Mouse (Mus musculus): ENCODE measurements around the gene Prr5. TPM values are rescaled to one million over a fixed set of nuclear protein-coding genes. Genes with fewer than 3 reads are reported as not detected.
A peak's percentile ranks its signal among the peaks of the same experiment; 100 is the strongest.

Gene Prr5
- polyA plus RNA-seq, 1 experiment from 2014 or later = 17.7 TPM

DNA sequence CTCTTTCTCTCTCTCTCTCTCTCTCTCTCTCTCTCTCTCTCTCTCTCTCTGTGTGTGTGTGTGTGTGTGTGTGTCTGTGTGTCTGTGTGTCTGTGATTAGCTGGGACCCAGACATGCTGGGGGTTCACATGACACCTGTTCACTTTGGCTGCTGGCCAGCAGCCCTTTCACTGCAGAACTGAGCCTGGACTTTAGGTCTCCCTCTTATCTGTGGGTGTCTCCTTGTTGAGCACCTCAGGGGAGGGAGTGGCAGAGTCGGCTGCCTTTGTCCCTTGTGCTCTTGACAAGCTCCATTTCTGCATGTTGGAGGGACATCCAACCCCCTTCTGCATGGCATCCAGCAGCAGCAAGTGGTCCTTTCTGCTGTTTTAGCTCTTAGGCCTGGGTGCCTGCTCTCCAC is 61.5 kb downstream of the Prr5 start:
- no peak for DNase-seq (ENCODE audit: low spot score)
- Histone ChIP-seq H3K9me3 (no peaks in the 10 kb centered on the region), H3K4me1 (peaks cover 16% of the 10 kb centered on the region), H3K4me3 (no peak overlapping the region), H3K36me3 (replicated peaks) (no peaks in the 10 kb centered on the region), H3K27me3 (replicated peaks; ENCODE audit: low read depth, poor library complexity, severe bottlenecking) (no peaks in the 10 kb centered on the region), H3K27ac (replicated peaks) (no peak overlapping the region)
- WGBS = 73% methylated on average over 1 of the region's 1 CpGs

DNA sequence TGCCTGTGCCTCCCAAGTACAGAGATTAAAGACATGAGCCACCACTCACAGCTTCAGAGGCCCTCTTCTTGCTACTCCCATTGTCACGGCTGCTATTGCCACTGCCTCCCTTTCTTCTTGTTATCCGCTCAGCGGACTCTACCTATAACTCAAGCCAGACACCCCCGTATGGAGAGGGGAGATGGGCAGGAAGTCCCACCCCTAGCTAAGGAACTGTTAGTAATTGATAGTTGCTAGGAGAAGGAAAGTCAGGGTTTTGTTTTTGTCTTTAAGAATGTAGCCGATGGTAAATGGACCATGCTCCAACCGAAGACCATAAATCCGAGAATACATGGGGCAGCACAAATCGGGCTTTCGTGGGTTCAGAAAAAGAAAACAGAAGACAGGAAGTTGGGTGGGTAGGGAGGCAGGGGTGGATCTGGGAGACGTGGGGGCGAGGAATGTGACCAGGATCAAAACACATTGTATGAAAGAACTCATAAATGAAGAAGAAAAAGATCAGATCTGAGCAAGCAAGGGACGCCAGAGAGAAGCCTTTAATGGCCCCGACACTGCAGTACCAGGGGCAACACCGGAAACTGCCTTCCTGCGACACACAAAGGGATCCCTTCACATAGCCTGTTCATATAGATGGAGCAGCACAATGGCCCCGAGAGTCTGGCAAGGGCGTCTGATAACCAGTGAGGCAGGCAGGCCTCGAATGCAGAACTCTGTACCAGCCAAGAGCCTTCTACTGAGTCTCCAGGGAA is 62.4 kb downstream of the Prr5 start:
- Histone ChIP-seq H3K27ac (replicated peaks) (0 out of 2 replicates have a peak overlapping the region, but pooled peaks have one; percentile 2), H3K36me3 (replicated peaks) (no peaks in the 10 kb centered on the region), H3K9me3 (no peaks in the 10 kb centered on the region), H3K4me1 (peaks cover 23% of the 10 kb centered on the region), H3K27me3 (replicated peaks; ENCODE audit: low read depth, poor library complexity, severe bottlenecking) (no peaks in the 10 kb centered on the region), H3K4me3 (no peak overlapping the region)
- no peak for DNase-seq (ENCODE audit: low spot score)
- WGBS = 67% methylated on average over 18 of the region's 18 CpGs

DNA sequence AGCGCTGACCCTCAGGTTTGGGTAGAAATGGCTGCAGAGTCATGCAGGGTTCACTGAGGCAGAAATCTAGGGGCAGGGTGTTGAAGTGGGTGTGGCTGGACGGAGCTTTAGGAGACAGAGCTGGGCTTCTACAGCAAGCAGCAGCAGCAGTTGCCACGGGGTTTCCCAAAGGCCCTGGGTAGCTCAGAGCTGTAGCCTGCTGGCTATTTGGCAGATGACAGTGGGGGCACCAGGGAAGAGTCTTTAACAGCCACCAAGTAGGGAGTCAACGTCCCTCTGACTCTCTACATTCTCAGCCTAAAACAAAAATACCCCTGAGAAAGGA is 63.0 kb downstream of the Prr5 start:
- Histone ChIP-seq H3K36me3 (replicated peaks) (no peaks in the 10 kb centered on the region), H3K4me3 (no peak overlapping the region), H3K27ac (replicated peaks) (no peak overlapping the region), H3K27me3 (replicated peaks; ENCODE audit: low read depth, poor library complexity, severe bottlenecking) (no peaks in the 10 kb centered on the region), H3K9me3 (no peaks in the 10 kb centered on the region), H3K4me1 (peaks cover 23% of the 10 kb centered on the region)
- WGBS = 66% methylated on average over 4 of the region's 4 CpGs
- DNase-seq (ENCODE audit: low spot score) = no peak

DNA sequence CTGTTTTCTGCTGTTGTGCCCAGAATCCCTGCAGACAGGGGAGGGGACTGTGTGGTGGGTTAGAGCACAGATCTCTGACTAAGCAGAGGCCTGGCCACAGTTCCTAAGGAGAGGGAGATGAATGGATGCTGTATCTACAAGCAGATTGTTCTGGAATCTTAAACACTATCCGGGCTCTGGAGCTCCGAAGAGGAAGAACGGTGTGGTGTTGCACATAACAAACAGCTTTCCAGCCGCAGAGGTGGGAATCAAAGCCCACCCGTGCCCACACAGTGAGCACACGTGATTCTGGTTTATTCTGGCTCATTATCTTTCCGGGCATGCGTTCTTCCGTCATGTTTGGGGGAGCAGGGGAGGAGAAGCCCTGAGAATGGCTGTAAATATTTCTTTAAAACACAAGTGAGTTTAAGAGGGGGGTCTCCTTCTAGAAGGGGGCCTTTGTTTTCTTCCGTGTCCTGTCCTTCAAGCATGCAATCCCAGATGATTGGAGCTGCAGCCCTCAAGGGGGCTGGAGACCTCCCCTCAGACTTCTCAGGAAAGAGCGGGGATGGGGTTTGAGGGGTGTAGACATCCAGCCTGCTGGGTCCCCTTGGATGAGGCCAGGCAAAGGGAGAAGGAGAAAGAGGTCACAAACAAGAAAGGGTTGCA is 67.0 kb downstream of the Prr5 start:
- H3K4me3 ChIP-seq = no peak overlapping the region
- H3K4me1 ChIP-seq = peaks cover 17% of the 10 kb centered on the region
- peaks cover 3% of the 10 kb centered on the region; the same call in 1 of the 2 replicates for H3K9me3 ChIP-seq
- no peak for DNase-seq (ENCODE audit: low spot score)
- H3K36me3 ChIP-seq (replicated peaks) = no peaks in the 10 kb centered on the region
- no peak overlapping the region for H3K27ac ChIP-seq (replicated peaks)
- 74% methylated on average over 11 of the region's 11 CpGs for WGBS
- H3K27me3 ChIP-seq (replicated peaks; ENCODE audit: low read depth, poor library complexity, severe bottlenecking) = no peaks in the 10 kb centered on the region; the same call in 1 of the 2 replicates

DNA sequence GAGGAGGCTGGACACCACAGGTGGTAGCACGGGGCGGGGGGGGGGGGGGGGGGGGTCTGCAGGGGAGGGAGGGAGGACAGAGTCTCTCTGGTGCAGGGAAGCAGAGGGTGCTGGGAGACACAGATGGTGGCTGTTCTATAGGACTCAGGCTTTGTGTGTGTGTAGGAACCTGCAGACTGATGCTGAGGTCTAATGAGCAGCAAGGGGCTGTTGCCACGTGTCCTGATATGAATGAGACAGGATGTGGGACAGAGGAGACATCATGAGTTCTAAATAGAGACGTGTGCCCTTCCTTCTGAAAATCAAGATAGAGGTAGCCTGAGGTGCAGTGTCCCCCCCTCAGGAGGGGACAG is 67.5 kb downstream of the Prr5 start:
- Histone ChIP-seq H3K4me3 (no peak overlapping the region), H3K4me1 (peaks cover 12% of the 10 kb centered on the region), H3K9me3 (peaks cover 3% of the 10 kb centered on the region; the same call in 1 of the 2 replicates), H3K27me3 (replicated peaks; ENCODE audit: low read depth, poor library complexity, severe bottlenecking) (no peaks in the 10 kb centered on the region; the same call in 1 of the 2 replicates), H3K36me3 (replicated peaks) (no peaks in the 10 kb centered on the region), H3K27ac (replicated peaks) (no peak overlapping the region)
- 61% methylated on average over 2 of the region's 4 CpGs for WGBS
- DNase-seq (ENCODE audit: low spot score) = no peak

DNA sequence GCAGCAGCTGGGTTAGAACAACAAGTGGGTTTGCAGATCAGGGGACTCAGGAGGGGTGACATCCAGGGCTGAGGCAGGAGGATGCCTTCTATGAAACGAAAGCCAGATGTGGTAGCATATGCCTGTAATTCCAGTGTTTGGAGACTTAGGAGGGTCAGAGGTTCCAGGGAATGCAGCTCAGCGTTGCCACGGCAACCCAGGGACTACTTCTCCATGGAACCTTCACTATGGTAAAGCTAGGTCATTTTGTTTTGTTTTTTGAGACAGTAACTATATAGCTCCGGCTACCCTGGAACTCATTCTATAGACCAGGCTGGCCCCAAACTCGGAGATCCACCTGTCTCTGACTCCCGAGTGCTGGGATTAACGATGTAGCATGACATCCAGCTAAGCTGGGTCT is 68.8 kb downstream of the Prr5 start:
- 89% methylated on average over 7 of the region's 7 CpGs for WGBS
- Histone ChIP-seq H3K4me1 (peaks cover 10% of the 10 kb centered on the region), H3K36me3 (replicated peaks) (no peaks in the 10 kb centered on the region), H3K27ac (replicated peaks) (no peak overlapping the region), H3K4me3 (no peak overlapping the region), H3K9me3 (peaks cover 3% of the 10 kb centered on the region; the same call in 1 of the 2 replicates), H3K27me3 (replicated peaks; ENCODE audit: low read depth, poor library complexity, severe bottlenecking) (no peaks in the 10 kb centered on the region; the same call in 1 of the 2 replicates)
- no peak for DNase-seq (ENCODE audit: low spot score)

DNA sequence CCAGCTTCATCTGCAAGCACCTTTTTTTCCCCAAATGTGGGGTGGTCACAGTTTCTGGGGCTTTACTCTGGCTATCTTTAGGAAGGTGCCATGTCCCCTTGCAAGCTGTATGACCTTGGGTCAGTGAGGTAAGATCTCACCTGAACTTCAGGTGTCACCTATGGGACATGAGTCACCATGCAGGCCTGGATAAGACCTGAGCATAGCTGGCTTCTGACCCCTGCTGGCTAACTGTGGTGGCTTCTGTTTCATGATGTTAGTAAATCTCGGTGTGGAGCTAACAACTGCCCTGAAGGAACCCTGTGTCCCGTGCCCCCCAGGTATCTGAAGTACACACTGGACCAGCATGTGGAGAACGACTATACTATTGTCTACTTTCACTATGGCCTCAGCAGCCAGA is 72.2 kb downstream of the Prr5 start:
- H3K27me3 ChIP-seq (replicated peaks; ENCODE audit: low read depth, poor library complexity, severe bottlenecking) = peaks cover 7% of the 10 kb centered on the region; the same call in 1 of the 2 replicates
- no peak overlapping the region for H3K27ac ChIP-seq (replicated peaks)
- peaks cover 3% of the 10 kb centered on the region; the same call in 1 of the 2 replicates for H3K9me3 ChIP-seq
- H3K36me3 ChIP-seq (replicated peaks) = no peaks in the 10 kb centered on the region
- H3K4me1 ChIP-seq = peaks cover 20% of the 10 kb centered on the region
- DNase-seq (ENCODE audit: low spot score) = no peak
- no peak overlapping the region for H3K4me3 ChIP-seq
- 79% methylated on average over 3 of the region's 3 CpGs for WGBS

DNA sequence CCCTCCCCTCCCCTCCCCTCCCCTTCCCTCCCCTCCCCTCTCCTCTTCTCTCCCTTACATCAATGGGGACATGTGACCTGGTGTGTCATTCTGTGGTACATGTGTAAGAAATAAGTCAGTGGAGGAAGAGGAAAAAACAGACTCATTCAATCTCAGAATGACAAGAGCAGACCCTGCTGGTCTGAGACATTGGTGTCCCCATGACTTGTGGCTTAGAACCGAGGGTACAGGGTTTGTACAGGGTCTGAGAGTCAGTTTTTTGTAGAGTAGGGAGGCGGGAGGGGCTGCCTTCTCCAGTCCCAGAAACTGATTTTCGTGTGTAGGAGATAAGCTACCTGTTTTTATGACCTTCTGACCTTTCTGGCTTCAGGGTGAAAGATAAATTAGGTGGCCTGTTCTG is 73.9 kb downstream of the Prr5 start:
- no peaks in the 10 kb centered on the region for H3K36me3 ChIP-seq (replicated peaks)
- H3K4me3 ChIP-seq = no peak overlapping the region
- H3K27me3 ChIP-seq (replicated peaks; ENCODE audit: low read depth, poor library complexity, severe bottlenecking) = peaks cover 7% of the 10 kb centered on the region; the same call in 1 of the 2 replicates
- 11% methylated on average over 3 of the region's 3 CpGs for WGBS
- DNase-seq (ENCODE audit: low spot score) = no peak
- H3K27ac ChIP-seq (replicated peaks) = no peak overlapping the region
- peaks cover 17% of the 10 kb centered on the region for H3K4me1 ChIP-seq
- H3K9me3 ChIP-seq = peaks cover 3% of the 10 kb centered on the region; the same call in 1 of the 2 replicates

DNA sequence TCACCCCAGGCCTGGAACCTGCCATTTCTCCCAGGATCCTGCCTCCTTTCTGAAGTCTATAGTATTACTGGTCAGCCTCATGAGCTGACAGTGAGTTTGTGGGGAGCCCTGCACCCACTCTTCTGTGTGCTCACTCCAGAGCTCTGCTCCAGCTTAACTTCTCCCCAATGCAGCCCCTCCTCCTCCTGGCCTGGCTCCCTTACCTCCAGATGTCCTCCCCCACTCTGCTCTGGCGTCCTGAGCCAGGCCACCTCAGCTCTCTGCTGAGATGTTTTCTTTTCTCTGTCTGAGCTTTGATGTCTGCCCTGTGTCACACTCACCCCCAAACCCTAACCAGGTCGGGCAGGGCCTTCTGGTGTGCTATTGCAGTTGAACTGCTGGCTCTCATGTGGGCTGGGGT is 74.9 kb downstream of the Prr5 start:
- DNase-seq (ENCODE audit: low spot score) = no peak
- Histone ChIP-seq H3K9me3 (peaks cover 3% of the 10 kb centered on the region; the same call in 1 of the 2 replicates), H3K36me3 (replicated peaks) (no peaks in the 10 kb centered on the region), H3K27me3 (replicated peaks; ENCODE audit: low read depth, poor library complexity, severe bottlenecking) (peaks cover 7% of the 10 kb centered on the region; the same call in 1 of the 2 replicates), H3K27ac (replicated peaks) (no peak overlapping the region), H3K4me1 (peaks cover 17% of the 10 kb centered on the region), H3K4me3 (no peak overlapping the region)
- WGBS = 16% methylated on average over 2 of the region's 2 CpGs

DNA sequence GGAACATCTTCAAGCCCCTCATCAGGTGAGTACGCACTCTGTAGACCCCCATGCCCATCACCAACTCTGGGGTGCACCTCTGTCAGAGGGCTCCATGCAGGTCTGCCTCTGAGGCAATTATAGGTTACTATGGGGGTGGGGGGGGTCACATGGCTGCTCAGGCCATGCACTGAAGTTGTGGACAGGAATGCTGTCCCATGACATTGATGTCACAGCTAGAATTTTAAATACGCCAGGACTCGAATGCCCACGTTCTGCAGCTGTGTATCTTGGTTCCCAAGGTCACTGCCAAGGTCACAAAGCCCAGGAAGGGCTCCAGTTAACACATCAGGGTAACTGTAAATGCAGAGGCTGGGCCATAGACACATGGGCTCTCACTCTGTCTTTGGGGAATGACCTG is 76.4 kb downstream of the Prr5 start:
- Histone ChIP-seq H3K9me3 (no peaks in the 10 kb centered on the region), H3K4me3 (no peak overlapping the region), H3K27me3 (replicated peaks; ENCODE audit: low read depth, poor library complexity, severe bottlenecking) (peaks cover 7% of the 10 kb centered on the region; the same call in 1 of the 2 replicates), H3K36me3 (replicated peaks) (no peaks in the 10 kb centered on the region), H3K4me1 (peaks cover 17% of the 10 kb centered on the region), H3K27ac (replicated peaks) (no peak overlapping the region)
- no peak for DNase-seq (ENCODE audit: low spot score)
- WGBS = 92% methylated on average over 4 of the region's 4 CpGs

Other genes starting within 250 kb of the Prr5 start
- 1.9 and 2.2 TPM in 2 replicates for gene Shisal1, start 222.5 kb upstream of the Prr5 start, polyA plus RNA-seq (2016; fragmentation: Nextera tagmentation; extraction: Ambion mirVana)
- 25.1 and 26.0 TPM in 2 replicates for gene Rtl6, start 111.8 kb upstream of the Prr5 start, polyA plus RNA-seq (2016; fragmentation: Nextera tagmentation; extraction: Ambion mirVana)
- 5.9 and 6.6 TPM in 2 replicates for gene Arhgap8, start 50.4 kb downstream of the Prr5 start, polyA plus RNA-seq (2016; fragmentation: Nextera tagmentation; extraction: Ambion mirVana)
- 2.2 and 4.9 TPM in 2 replicates for gene Phf21b, start 186.4 kb downstream of the Prr5 start, polyA plus RNA-seq (2016; fragmentation: Nextera tagmentation; extraction: Ambion mirVana)

Data from embryonic facial prominence, embryonic 10.5 days (tissue).